Mouse (Mus musculus): ENCODE data around the gene Pclo.
"Not testable (repeated sequence)": the region's sequence is repeated elsewhere in the genome, so short reads cannot be mapped to it uniquely, and the experiment has no call there.

The Pclo gene

GRCm38 (mm10) chr5:14514631-14515523, at the start of gene Pclo:
Gene Pclo (plus strand): TSS chr5:14514918.
- peak; percentile 94 to 98 for DNase-seq

- DNase-seq: not testable (repeated sequence)
These were observed 20.3 kb upstream of the Pclo start for GRCm38 (mm10) chr5:14494431-14494830.

- no peak for DNase-seq
These were observed 6.2 kb upstream of the Pclo start for GRCm38 (mm10) chr5:14508522-14508921.

- DNase-seq: no peak
These were observed 5.1 kb upstream of the Pclo start for GRCm38 (mm10) chr5:14509621-14510020.

- peak; percentile 59 to 73 for DNase-seq
These were observed 3.6 kb downstream of the Pclo start for GRCm38 (mm10) chr5:14518131-14518832.

- peak; percentile 19 to 27 for DNase-seq
These were observed 7.3 kb downstream of the Pclo start for GRCm38 (mm10) chr5:14522006-14522405.

- DNase-seq: peak; percentile 66 to 84
These were observed 11.3 kb downstream of the Pclo start for GRCm38 (mm10) chr5:14526038-14526437.

GRCm38 (mm10) chr5:14527796-14528195, 13.1 kb downstream of the Pclo start:
- DNase-seq: peak; percentile 28 to 48

GRCm38 (mm10) chr5:14531906-14532305, 17.2 kb downstream of the Pclo start:
- DNase-seq: peak in 1 of 2 experiments; percentile 32

GRCm38 (mm10) chr5:14539346-14539745, 24.6 kb downstream of the Pclo start:
- peak; percentile 65 to 76 for DNase-seq

- DNase-seq: peak in 1 of 2 experiments; percentile 22
These were observed 25.4 kb downstream of the Pclo start for GRCm38 (mm10) chr5:14539961-14540627.

- DNase-seq: no peak
These were observed 60.9 kb downstream of the Pclo start for GRCm38 (mm10) chr5:14575626-14576025.

GRCm38 (mm10) chr5:14591479-14591878, 76.8 kb downstream of the Pclo start:
- peak in 1 of 2 experiments; percentile 42 for DNase-seq

- DNase-seq: no peak
These were observed 80.8 kb downstream of the Pclo start for GRCm38 (mm10) chr5:14595426-14596013.

GRCm38 (mm10) chr5:14608318-14608717, 93.6 kb downstream of the Pclo start:
- no peak for DNase-seq

GRCm38 (mm10) chr5:14621146-14621545, 106.4 kb downstream of the Pclo start:
- peak; percentile 57 to 70 for DNase-seq

GRCm38 (mm10) chr5:14623360-14623759, 108.6 kb downstream of the Pclo start:
- peak; percentile 68 to 77 for DNase-seq

GRCm38 (mm10) chr5:14641260-14641659, 126.5 kb downstream of the Pclo start:
- DNase-seq: peak; percentile 34 to 59

- DNase-seq: peak; percentile 39 to 66
These were observed 131.1 kb downstream of the Pclo start for GRCm38 (mm10) chr5:14645856-14646255.

GRCm38 (mm10) chr5:14660637-14661036, 145.9 kb downstream of the Pclo start:
- no peak for DNase-seq

- DNase-seq: no peak
These were observed 147.5 kb downstream of the Pclo start for GRCm38 (mm10) chr5:14662180-14662579.

GRCm38 (mm10) chr5:14662603-14663002, 147.9 kb downstream of the Pclo start:
- DNase-seq: no peak

- DNase-seq: no peak
These were observed 165.7 kb downstream of the Pclo start for GRCm38 (mm10) chr5:14680419-14680818.

All from cerebellum, postnatal 25 days (tissue).